Mouse (Mus musculus) frontal cortex, postnatal 14 days (tissue): ENCODE measurements around the gene Taco1.
"Not testable (repeated sequence)": the region's sequence is repeated elsewhere in the genome, so short reads cannot be mapped to it uniquely, and the experiment has no call there.

Experiments
- DNase-seq, 2 experiments: peaks; one replicate each; pipeline ENCODE4 v3.0.0; 2022; ENCODE audit warnings: low spot score in 2 of 2

Taco1 gene

GRCm38 (mm10) chr11:106061311-106061710 is 4.5 kb upstream of the Taco1 start:
- no peak for DNase-seq

- no peak for DNase-seq
Measured at GRCm38 (mm10) chr11:106063756-106064155, 2.1 kb upstream of the Taco1 start.

GRCm38 (mm10) chr11:106065073-106065922 is 563 bp upstream of the Taco1 start:
- no peak for DNase-seq

GRCm38 (mm10) chr11:106066616-106067015 is 755 bp downstream of the Taco1 start:
- DNase-seq, result not testable (repeated sequence)

GRCm38 (mm10) chr11:106073774-106074173 is 7.9 kb downstream of the Taco1 start:
- no peak for DNase-seq

- peak in 1 of 2 experiments; percentile 24 for DNase-seq
Measured at GRCm38 (mm10) chr11:106076321-106076720, 10.5 kb downstream of the Taco1 start.

- DNase-seq, result peak; percentile 99 to 100
Measured at GRCm38 (mm10) chr11:106083708-106084701, 18.1 kb downstream of the Taco1 start, which contains the start of gene Map3k3. TSS of gene Map3k3 (plus strand) at chr11:106084613.

GRCm38 (mm10) chr11:106084911-106085561 is 19.2 kb downstream of the Taco1 start:
- peak; percentile 48 to 53 for DNase-seq

- no peak for DNase-seq
Measured at GRCm38 (mm10) chr11:106098223-106098622, 32.4 kb downstream of the Taco1 start.

- no peak for DNase-seq
Measured at GRCm38 (mm10) chr11:106102866-106103265, 37.0 kb downstream of the Taco1 start.

GRCm38 (mm10) chr11:106106047-106106587 is 40.3 kb downstream of the Taco1 start:
- no peak for DNase-seq

GRCm38 (mm10) chr11:106111688-106112087 is 45.8 kb downstream of the Taco1 start:
- DNase-seq, result no peak

- DNase-seq, result no peak
Measured at GRCm38 (mm10) chr11:106122221-106122620, 56.4 kb downstream of the Taco1 start.

- DNase-seq, result no peak
Measured at GRCm38 (mm10) chr11:106122736-106123135, 56.9 kb downstream of the Taco1 start.
